Mouse (Mus musculus): ENCODE measurements around the gene Spata17. TPM values are rescaled to one million over a fixed set of nuclear protein-coding genes. Genes with fewer than 3 reads are reported as not detected.
A peak's percentile ranks its signal among the peaks of the same experiment; 100 is the strongest.

Spata17 gene
- 0.93 and 1.8 TPM in 2 replicates for polyA plus RNA-seq (2016; fragmentation: Nextera tagmentation; extraction: Ambion mirVana)

GRCm38 (mm10) chr1:187215181-187216116, at the start of gene Spata17, which contains the start of gene Gpatch2:
Gene Spata17, minus strand, starts transcription at chr1:187215465.
Gene Gpatch2, plus strand, starts transcription at chr1:187215508.
- Histone ChIP-seq H3K4me3 (peak within 1 kb of the TSS; percentile 81), H3K27ac (replicated peaks) (peak within 1 kb of the TSS; percentile 93)

GRCm38 (mm10) chr1:187258756-187259155, 43.5 kb upstream of the Spata17 start:
- WGBS = 84% methylated on average over 4 of the region's 4 CpGs
- H3K9me3 ChIP-seq (replicated peaks) = no peaks in the 10 kb centered on the region
- H3K4me3 ChIP-seq = no peak overlapping the region
- DNase-seq (ENCODE audit: low spot score) = no peak
- H3K36me3 ChIP-seq = no peaks in the 10 kb centered on the region
- no peaks in the 10 kb centered on the region for H3K27me3 ChIP-seq (ENCODE audit: low read depth, poor library complexity, severe bottlenecking)
- H3K27ac ChIP-seq (replicated peaks) = no peak overlapping the region
- H3K4me1 ChIP-seq = peaks cover 53% of the 10 kb centered on the region

More at GRCm38 (mm10) chr1:187215181-187216116, at the start of gene Spata17, which contains the start of gene Gpatch2:
- peaks cover 12% of the 10 kb centered on the region for H3K4me1 ChIP-seq
- peak; percentile 87 for DNase-seq (ENCODE audit: low spot score)
- no peaks in the 10 kb centered on the region for H3K36me3 ChIP-seq
- no peaks in the 10 kb centered on the region for H3K9me3 ChIP-seq (replicated peaks)
- 2% methylated on average over 58 of the region's 58 CpGs for WGBS
- H3K27me3 ChIP-seq (ENCODE audit: low read depth, poor library complexity, severe bottlenecking) = no peaks in the 10 kb centered on the region

- H3K4me3 ChIP-seq = no peak overlapping the region
- no peak for DNase-seq (ENCODE audit: low spot score)
- H3K4me1 ChIP-seq = no peaks in the 10 kb centered on the region
- no peak overlapping the region for H3K27ac ChIP-seq (replicated peaks)
- 85% methylated on average over 1 of the region's 1 CpGs for WGBS
- no peaks in the 10 kb centered on the region for H3K9me3 ChIP-seq (replicated peaks)
- H3K27me3 ChIP-seq (ENCODE audit: low read depth, poor library complexity, severe bottlenecking) = no peaks in the 10 kb centered on the region
- peaks cover 3% of the 10 kb centered on the region; the same call in 1 of the 2 replicates for H3K36me3 ChIP-seq
These were observed 35.5 kb upstream of the Spata17 start for GRCm38 (mm10) chr1:187250741-187251262.

GRCm38 (mm10) chr1:187244734-187245133, 29.5 kb upstream of the Spata17 start:
- no peak overlapping the region for H3K4me3 ChIP-seq
- no peaks in the 10 kb centered on the region for H3K27me3 ChIP-seq (ENCODE audit: low read depth, poor library complexity, severe bottlenecking)
- no peaks in the 10 kb centered on the region for H3K9me3 ChIP-seq (replicated peaks)
- 0 out of 2 replicates have a peak, but pooled peaks cover 3% of the 10 kb centered on the region for H3K4me1 ChIP-seq
- H3K27ac ChIP-seq (replicated peaks) = no peak overlapping the region
- H3K36me3 ChIP-seq = no peaks in the 10 kb centered on the region
- DNase-seq (ENCODE audit: low spot score) = no peak
- 88% methylated on average over 5 of the region's 5 CpGs for WGBS

GRCm38 (mm10) chr1:187241329-187241728, 26.1 kb upstream of the Spata17 start:
- no peaks in the 10 kb centered on the region for H3K27me3 ChIP-seq (ENCODE audit: low read depth, poor library complexity, severe bottlenecking)
- H3K27ac ChIP-seq (replicated peaks) = no peak overlapping the region
- 0 out of 2 replicates have a peak, but pooled peaks cover 3% of the 10 kb centered on the region for H3K4me1 ChIP-seq
- DNase-seq (ENCODE audit: low spot score) = no peak
- H3K36me3 ChIP-seq = peaks cover 8% of the 10 kb centered on the region
- 91% methylated on average over 5 of the region's 5 CpGs for WGBS
- no peaks in the 10 kb centered on the region for H3K9me3 ChIP-seq (replicated peaks)
- H3K4me3 ChIP-seq = no peak overlapping the region

GRCm38 (mm10) chr1:187240304-187240703, 25.0 kb upstream of the Spata17 start:
- Histone ChIP-seq H3K27ac (replicated peaks) (no peak overlapping the region), H3K36me3 (peaks cover 14% of the 10 kb centered on the region), H3K4me1 (0 out of 2 replicates have a peak, but pooled peaks cover 3% of the 10 kb centered on the region), H3K9me3 (replicated peaks) (no peaks in the 10 kb centered on the region), H3K27me3 (ENCODE audit: low read depth, poor library complexity, severe bottlenecking) (no peaks in the 10 kb centered on the region), H3K4me3 (no peak overlapping the region)
- WGBS = 98% methylated on average over 3 of the region's 3 CpGs
- no peak for DNase-seq (ENCODE audit: low spot score)

GRCm38 (mm10) chr1:187238061-187238460, 22.8 kb upstream of the Spata17 start:
- Histone ChIP-seq H3K27me3 (ENCODE audit: low read depth, poor library complexity, severe bottlenecking) (no peaks in the 10 kb centered on the region), H3K36me3 (peaks cover 27% of the 10 kb centered on the region), H3K27ac (replicated peaks) (no peak overlapping the region), H3K9me3 (replicated peaks) (no peaks in the 10 kb centered on the region), H3K4me1 (no peaks in the 10 kb centered on the region), H3K4me3 (no peak overlapping the region)
- DNase-seq (ENCODE audit: low spot score) = no peak
- 92% methylated on average over 4 of the region's 4 CpGs for WGBS

GRCm38 (mm10) chr1:187236296-187236695, 21.0 kb upstream of the Spata17 start:
- Histone ChIP-seq H3K36me3 (peaks cover 34% of the 10 kb centered on the region), H3K9me3 (replicated peaks) (no peaks in the 10 kb centered on the region), H3K4me1 (no peaks in the 10 kb centered on the region), H3K4me3 (no peak overlapping the region), H3K27me3 (ENCODE audit: low read depth, poor library complexity, severe bottlenecking) (no peaks in the 10 kb centered on the region), H3K27ac (replicated peaks) (no peak overlapping the region)
- 91% methylated on average over 6 of the region's 6 CpGs for WGBS
- no peak for DNase-seq (ENCODE audit: low spot score)

- no peak overlapping the region for H3K4me3 ChIP-seq
- no peaks in the 10 kb centered on the region for H3K27me3 ChIP-seq (ENCODE audit: low read depth, poor library complexity, severe bottlenecking)
- H3K4me1 ChIP-seq = no peaks in the 10 kb centered on the region
- H3K27ac ChIP-seq (replicated peaks) = no peak overlapping the region
- peaks cover 41% of the 10 kb centered on the region for H3K36me3 ChIP-seq
- no peaks in the 10 kb centered on the region for H3K9me3 ChIP-seq (replicated peaks)
- DNase-seq (ENCODE audit: low spot score) = no peak
- 93% methylated on average over 3 of the region's 3 CpGs for WGBS
These were observed 19.9 kb upstream of the Spata17 start for GRCm38 (mm10) chr1:187235161-187235560.

GRCm38 (mm10) chr1:187232996-187233615, 17.8 kb upstream of the Spata17 start:
- H3K4me3 ChIP-seq = no peak overlapping the region
- no peaks in the 10 kb centered on the region for H3K4me1 ChIP-seq
- H3K36me3 ChIP-seq = peaks cover 49% of the 10 kb centered on the region
- no peak overlapping the region for H3K27ac ChIP-seq (replicated peaks)
- H3K9me3 ChIP-seq (replicated peaks) = no peaks in the 10 kb centered on the region
- no peak for DNase-seq (ENCODE audit: low spot score)
- WGBS = 64% methylated on average over 7 of the region's 7 CpGs
- no peaks in the 10 kb centered on the region for H3K27me3 ChIP-seq (ENCODE audit: low read depth, poor library complexity, severe bottlenecking)

GRCm38 (mm10) chr1:187232196-187232955, 17.1 kb upstream of the Spata17 start:
- Histone ChIP-seq H3K27ac (replicated peaks) (no peak overlapping the region), H3K27me3 (ENCODE audit: low read depth, poor library complexity, severe bottlenecking) (no peaks in the 10 kb centered on the region), H3K36me3 (peaks cover 49% of the 10 kb centered on the region), H3K9me3 (replicated peaks) (no peaks in the 10 kb centered on the region), H3K4me3 (no peak overlapping the region), H3K4me1 (no peaks in the 10 kb centered on the region)
- WGBS = 88% methylated on average over 14 of the region's 14 CpGs
- no peak for DNase-seq (ENCODE audit: low spot score)

- Histone ChIP-seq H3K9me3 (replicated peaks) (no peaks in the 10 kb centered on the region), H3K27ac (replicated peaks) (no peak overlapping the region), H3K27me3 (ENCODE audit: low read depth, poor library complexity, severe bottlenecking) (no peaks in the 10 kb centered on the region), H3K36me3 (peaks cover 57% of the 10 kb centered on the region), H3K4me3 (no peak overlapping the region), H3K4me1 (no peaks in the 10 kb centered on the region)
- WGBS = 92% methylated on average over 5 of the region's 5 CpGs
- no peak for DNase-seq (ENCODE audit: low spot score)
These were observed 15.0 kb upstream of the Spata17 start for GRCm38 (mm10) chr1:187230255-187230654.

Data from midbrain, embryonic 10.5 days (tissue).